Mouse (Mus musculus) bone marrow, adult 2 months (tissue): ENCODE measurements around the gene Mapk10. TPM values are rescaled to one million over a fixed set of nuclear protein-coding genes. Genes with fewer than 3 reads are reported as not detected.

Experiments
- H3K27ac ChIP-seq: fragments of 200-500 bp; 2 replicates; pipeline ENCODE4 v1.5.1; 2012; ENCODE audit warnings: low read depth, mild to moderate bottlenecking, control low read depth, inconsistent platforms, low read length; ENCODE audit not compliant: control insufficient read depth, poor library complexity, insufficient read depth
- H3K4me1 ChIP-seq: fragments of 200-500 bp; 2 replicates; pipeline ENCODE4 v1.6.1; 2011; ENCODE audit warnings: low read length; ENCODE audit not compliant: control insufficient read depth, insufficient read depth
- H3K4me3 ChIP-seq: fragments of 200-500 bp; replicated peaks from 2 replicates; pipeline ENCODE3; 2011; ENCODE audit warnings: mild to moderate bottlenecking, low read depth, low read length, control low read depth; ENCODE audit not compliant: control insufficient read depth
- CTCF ChIP-seq: fragments of 200-500 bp; IDR thresholded peaks from 2 replicates; pipeline ENCODE4 v1.5.1; 2011; ENCODE audit warnings: low read length, control low read depth; ENCODE audit not compliant: control insufficient read depth, insufficient read depth
- POLR2A ChIP-seq: fragments of 200-500 bp; IDR thresholded peaks from 2 replicates; pipeline ENCODE4 v1.6.1; 2011; ENCODE audit warnings: low read depth, mild to moderate bottlenecking, control low read depth, low read length, borderline replicate concordance; ENCODE audit not compliant: control insufficient read depth
- WGBS: fragments of 180-500 bp; shearing (Covaris S2); methylation state at CpG from one replicate; pipeline ENCODE4 v1.1.7; 2018; 5-methylcytosine and 5-hydroxymethylcytosine counted together
- polyA plus RNA-seq: library from polyadenylated mRNA; stranded (reverse); fragments of >200 nt; gene quantifications from 2 replicates; pipeline ENCODE4 v1.2.4, GENCODE M21; 2011; ENCODE audit warnings: low replicate concordance; ENCODE audit not compliant: missing spikeins, insufficient read depth, insufficient read length

The Mapk10 gene
- polyA plus RNA-seq, 1 experiment, result not detected

DNA sequence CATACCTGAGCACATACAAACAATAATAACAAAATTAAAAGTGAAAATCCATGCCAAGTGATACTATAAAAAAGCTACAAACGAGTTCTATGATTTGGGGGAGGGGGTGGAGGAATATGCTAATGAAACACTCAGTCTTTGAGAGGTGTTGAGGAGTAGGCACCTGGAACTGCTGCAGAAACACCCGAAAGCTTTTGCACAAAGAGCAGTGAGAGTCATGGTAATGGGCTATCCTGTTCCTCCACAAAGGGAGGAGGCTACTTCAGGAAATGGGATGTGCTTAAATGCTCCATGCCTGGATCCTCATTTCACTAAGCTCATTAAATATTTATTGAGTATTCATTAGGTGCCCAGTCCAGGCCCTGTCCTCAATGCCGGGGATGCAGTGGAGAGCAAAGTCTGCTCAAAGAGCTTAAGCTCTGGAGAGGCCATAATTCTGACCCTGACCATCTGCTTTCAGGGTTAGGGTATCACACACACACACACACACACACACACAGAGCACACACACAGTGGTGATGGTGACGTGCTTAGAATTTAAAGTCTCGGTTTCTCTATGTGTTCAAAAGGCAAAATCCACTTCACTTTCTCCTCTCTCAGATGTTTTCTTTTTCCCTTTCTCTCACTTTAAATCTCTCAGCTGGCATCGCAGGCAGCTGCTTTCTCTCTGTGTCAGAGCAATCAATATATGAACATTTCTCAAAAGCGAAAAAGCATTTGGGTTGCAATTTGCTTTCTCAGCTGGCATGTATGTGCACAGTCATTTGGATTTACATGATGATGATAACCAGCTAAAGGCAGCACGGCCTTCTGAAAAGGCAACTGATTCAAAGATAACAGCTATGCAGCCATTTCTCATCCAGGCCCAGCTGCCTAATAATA is 50.6 kb downstream of the Mapk10 start:
- H3K4me3 ChIP-seq, result no peak overlapping the region
- 71% methylated on average over 8 of the region's 8 CpGs for WGBS
- TF ChIP-seq CTCF (no peak), POLR2A (no peak)
- no peaks in the 10 kb centered on the region for H3K4me1 ChIP-seq
- H3K27ac ChIP-seq, result no peak overlapping the region

DNA sequence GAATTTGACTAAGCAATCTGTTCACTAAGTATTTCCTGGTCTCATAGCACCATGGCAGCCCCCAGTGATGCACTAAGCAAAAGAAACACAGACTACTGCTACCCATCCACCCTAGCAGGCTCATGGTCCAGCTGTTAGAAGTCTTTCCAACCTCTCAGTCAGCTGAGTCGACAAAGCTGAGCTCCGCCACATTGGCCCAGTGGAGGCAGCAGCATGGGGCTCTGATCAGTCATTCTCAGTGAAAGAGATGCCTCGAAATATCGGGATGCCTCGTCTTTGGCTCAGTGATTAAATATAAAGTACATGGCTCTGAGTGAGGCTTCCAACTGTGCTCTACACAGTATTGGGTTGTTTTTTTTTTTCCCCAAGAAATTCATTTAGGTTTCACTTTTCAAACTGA is 70.2 kb downstream of the Mapk10 start:
- 82% methylated on average over 5 of the region's 5 CpGs for WGBS
- no peak overlapping the region for H3K4me3 ChIP-seq
- no peak overlapping the region for H3K27ac ChIP-seq
- TF ChIP-seq CTCF (no peak), POLR2A (no peak)
- H3K4me1 ChIP-seq, result no peaks in the 10 kb centered on the region

DNA sequence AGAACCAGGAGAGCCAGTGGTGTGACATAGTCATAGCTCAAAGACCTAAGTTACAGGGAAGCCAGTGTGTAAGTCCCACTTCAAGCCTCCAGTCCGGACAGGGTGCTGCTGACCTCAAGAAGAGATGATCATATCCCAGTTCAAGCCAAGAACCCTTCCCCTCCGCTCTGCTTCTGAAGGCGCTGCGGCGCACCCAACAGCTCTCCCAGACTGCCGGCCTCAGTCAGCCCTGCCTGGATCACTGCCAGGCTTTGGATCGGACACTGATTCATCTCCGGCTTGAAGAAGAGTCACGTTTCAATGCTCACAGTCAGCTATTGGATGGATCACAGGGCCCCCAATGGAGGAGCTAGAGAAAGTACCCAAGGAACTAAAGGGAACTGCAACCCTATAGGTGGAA is 76.3 kb downstream of the Mapk10 start:
- no peaks in the 10 kb centered on the region for H3K4me1 ChIP-seq
- no peak overlapping the region for H3K4me3 ChIP-seq
- TF ChIP-seq POLR2A (no peak), CTCF (no peak)
- no peak overlapping the region for H3K27ac ChIP-seq
- 88% methylated on average over 9 of the region's 9 CpGs for WGBS

DNA sequence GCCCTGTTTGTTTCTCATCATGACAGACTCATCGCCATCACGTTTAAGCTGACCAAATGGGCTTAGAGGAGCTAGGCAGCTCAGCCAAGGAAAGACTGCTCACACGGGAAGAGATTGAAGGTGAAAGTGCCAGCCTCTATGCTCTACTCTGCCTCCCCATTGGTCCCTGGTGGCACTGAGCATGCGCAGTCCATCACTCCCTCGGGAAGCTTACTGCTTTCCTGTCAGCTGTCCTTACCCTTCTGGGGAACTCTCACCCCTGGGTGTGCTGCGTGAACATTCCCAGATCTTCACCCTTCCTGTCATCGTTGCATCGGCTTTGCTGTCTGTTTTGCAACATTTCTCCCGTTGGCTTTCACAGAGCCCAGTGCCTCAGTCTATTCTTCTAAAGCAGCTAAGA is 77.5 kb downstream of the Mapk10 start:
- Histone ChIP-seq H3K27ac (no peak overlapping the region), H3K4me1 (no peaks in the 10 kb centered on the region), H3K4me3 (no peak overlapping the region)
- WGBS, result 63% methylated on average over 9 of the region's 9 CpGs
- TF ChIP-seq POLR2A (no peak), CTCF (no peak)

DNA sequence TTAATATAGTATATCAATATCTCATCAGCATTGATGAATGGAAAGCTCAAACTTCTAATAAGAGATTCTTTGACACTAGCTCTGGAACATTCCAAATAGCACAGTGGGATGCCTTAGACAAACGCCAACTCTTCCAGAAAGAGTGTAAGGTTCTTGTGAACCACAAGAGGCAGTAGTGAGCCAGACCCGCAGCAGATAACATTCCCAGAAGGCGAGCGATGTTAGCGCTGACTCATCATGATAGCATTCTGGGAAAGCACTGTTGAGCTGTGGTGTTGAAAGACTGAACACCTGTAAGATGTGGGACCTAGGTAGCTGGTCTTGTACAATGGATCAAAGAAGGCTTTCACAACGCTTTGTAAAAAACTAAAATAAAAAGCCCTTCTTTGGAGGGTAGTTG is 78.3 kb downstream of the Mapk10 start:
- Histone ChIP-seq H3K4me1 (no peaks in the 10 kb centered on the region), H3K27ac (no peak overlapping the region), H3K4me3 (no peak overlapping the region)
- WGBS, result 72% methylated on average over 6 of the region's 6 CpGs
- TF ChIP-seq POLR2A (no peak), CTCF (no peak)

DNA sequence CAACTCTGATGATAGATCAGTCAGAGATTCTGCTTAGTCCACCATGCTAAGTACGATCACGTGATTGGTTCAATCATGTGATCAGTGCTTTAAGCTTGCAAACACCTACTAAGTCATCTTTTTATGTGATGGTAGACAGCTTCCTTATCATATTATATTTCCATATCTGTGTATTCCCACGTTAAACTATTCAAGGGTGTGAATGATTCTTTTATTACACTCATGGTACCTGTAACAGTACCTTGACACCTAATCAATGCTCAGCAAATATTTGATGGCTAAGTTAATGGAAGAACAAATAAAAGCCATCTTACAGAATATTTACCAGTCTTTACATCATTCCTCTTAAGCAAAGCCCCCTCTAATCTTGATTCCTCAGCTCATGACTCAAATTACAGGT is 91.5 kb downstream of the Mapk10 start:
- WGBS, result 75% methylated on average over 3 of the region's 3 CpGs
- no peak for TF ChIP-seq POLR2A
- TF ChIP-seq CTCF, result no peak
- no peak overlapping the region for H3K27ac ChIP-seq
- H3K4me1 ChIP-seq, result no peaks in the 10 kb centered on the region
- H3K4me3 ChIP-seq, result no peak overlapping the region

DNA sequence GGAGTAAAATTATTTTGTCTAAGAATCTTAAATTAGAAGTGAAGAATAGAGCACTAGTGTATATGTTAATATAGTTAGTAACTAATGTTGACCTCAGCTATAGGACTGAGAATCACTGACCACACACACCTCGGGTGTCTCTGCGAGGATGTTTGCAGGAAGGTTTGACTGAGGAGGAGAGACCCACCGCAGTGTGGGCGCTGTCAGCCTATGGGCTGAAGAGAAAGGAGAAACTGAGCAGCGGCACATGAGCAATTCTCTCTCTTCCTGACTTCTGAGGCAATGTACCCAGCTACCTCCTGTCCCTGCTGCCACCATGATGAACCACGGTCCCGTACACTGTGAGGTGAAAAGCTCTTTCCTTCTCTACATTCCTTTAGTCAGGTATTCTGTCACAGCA is 95.6 kb downstream of the Mapk10 start:
- TF ChIP-seq POLR2A (no peak), CTCF (no peak)

DNA sequence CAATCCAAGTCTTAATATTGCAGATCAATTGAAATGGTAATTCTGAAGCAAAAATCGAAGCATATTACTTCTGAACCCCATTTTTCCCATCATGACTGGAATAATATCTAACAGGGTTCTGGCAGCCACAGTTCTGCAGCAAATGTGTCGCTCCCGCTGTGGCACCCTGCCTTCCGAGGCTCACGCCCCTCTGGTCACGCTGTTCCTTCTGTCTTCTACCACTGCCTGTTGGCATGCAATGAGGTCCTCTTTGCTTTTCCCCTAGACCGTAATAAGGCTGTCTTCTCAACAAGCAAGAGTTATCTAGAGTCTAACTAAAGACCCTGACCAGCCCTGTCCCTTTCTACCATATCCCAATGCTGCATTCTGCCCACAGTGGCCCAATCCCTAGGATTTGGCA is 98.7 kb downstream of the Mapk10 start:
- H3K27ac ChIP-seq, result no peak overlapping the region
- no peak for TF ChIP-seq CTCF
- no peak for TF ChIP-seq POLR2A
- H3K4me3 ChIP-seq, result no peak overlapping the region
- no peaks in the 10 kb centered on the region for H3K4me1 ChIP-seq
- WGBS, result 82% methylated on average over 7 of the region's 7 CpGs

More for the DNA sequence above, 95.6 kb downstream of the Mapk10 start:
- 79% methylated on average over 7 of the region's 7 CpGs for WGBS
- H3K4me3 ChIP-seq, result no peak overlapping the region
- no peak overlapping the region for H3K27ac ChIP-seq
- H3K4me1 ChIP-seq, result no peaks in the 10 kb centered on the region

DNA sequence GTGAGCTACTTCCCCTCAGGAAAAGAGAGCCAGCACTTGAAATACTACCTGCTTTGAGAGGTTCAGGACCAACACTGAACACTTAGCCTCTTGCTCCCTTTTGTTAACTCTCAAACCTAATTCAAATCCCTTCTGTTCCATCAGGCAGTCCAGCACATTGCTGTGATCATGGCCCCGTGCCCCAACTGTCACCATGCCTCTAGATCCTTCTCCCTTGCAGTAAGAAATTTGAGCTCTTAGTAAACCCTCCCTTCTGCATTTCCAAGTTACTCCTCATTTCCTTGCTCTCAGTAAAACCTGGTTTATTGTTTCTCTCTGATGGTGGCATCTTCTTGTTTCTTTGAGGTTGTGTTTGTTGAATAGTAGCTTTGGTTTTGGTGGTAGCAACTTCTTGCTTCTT is 101.7 kb downstream of the Mapk10 start:
- no peak for TF ChIP-seq POLR2A
- Histone ChIP-seq H3K4me3 (no peak overlapping the region), H3K27ac (no peak overlapping the region), H3K4me1 (no peaks in the 10 kb centered on the region)
- WGBS, result 67% methylated on average over 1 of the region's 1 CpGs
